Mouse (Mus musculus) frontal cortex, adult (tissue): ENCODE results near the gene Pigyl.

Experiments
- ATAC-seq: cut with Nextera tagmentation; 2 replicates; pipeline ENCODE4 v1.9.2; 2017; ENCODE audit warnings: mild to moderate bottlenecking, moderate library complexity, mixed read lengths; ENCODE audit not compliant: low TSS enrichment

The Pigyl gene

GRCm38 (mm10) chr9:22156497-22157245 lies at the start of gene Pigyl:
Pigyl (plus strand) TSS chr9:22156846.
- ATAC-seq: peak; percentile 98

GRCm38 (mm10) chr9:22108194-22108593 lies 48.5 kb upstream of the Pigyl start:
- no peak for ATAC-seq

GRCm38 (mm10) chr9:22115635-22116034 lies 41.0 kb upstream of the Pigyl start:
- no peak for ATAC-seq

- no peak for ATAC-seq
Measured at GRCm38 (mm10) chr9:22116086-22116485, 40.6 kb upstream of the Pigyl start.

DNA sequence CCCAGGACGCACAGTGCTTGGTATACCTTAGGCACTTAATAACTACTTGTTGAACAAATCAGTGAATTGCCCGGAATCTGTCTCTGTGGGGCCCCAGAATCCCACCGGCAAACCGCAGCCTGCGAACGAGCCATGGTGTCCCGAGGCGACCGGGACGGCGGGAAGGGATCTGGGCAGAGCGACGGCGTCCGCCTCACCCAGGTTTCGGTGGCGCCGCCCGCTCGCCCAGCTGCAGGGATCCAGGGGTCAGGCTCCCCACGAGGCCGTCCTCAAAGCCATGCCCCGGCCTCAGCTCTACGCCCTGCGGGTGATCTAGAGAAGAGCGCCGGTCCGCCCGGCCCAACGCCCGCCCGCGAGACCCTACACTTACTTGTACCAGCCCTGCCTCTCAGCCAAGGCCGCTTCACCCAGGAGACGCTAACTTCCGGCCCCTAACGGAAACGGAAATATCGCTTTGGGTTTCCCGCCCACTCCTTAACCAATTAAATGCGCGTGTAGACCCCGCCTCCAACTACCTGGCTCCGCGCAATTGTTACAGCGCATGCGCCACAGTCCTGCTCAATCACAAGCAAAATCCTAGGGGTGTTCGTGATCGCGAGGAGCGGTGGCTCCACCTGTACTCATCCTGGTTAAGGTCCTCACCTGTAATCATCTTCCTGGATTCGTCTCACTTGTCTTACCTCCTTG lies 39.8 kb upstream of the Pigyl start, which contains the start of gene Elof1:
Elof1 (minus strand) TSS at position 433 of the 687 bp plus-strand sequence.
- ATAC-seq: peak; percentile 90

DNA sequence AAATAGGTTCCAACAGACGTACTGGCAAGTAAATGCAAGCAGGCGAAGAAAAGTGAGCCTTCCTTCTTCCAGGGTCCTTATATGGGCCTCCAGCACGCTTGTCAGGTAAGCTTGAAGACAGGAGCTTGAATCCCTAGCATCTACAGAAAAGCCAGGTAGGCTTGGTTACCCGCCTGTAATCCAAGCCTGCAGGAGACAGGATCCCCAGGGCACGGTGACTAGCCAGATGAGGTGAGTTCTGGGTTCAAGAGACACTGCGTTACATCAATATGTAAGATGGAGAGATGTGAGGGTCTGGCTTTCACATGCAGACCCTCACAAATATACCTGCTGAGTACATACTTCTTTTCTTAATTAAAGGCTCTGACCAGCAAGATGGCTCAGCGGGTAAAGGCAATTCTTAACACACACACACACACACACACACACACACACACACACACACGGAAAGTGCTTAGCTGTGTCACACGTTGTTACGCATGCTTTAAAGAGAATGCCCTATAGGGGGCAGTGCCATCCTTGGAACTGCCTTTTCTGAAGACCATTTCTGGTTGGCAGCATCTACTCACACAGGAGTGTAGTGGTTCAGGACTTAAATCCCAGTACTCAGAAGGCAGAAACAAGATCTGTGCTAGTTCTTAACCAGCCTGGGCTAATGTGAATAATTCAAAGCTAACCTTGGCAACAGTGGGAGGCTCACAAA lies 38.7 kb upstream of the Pigyl start:
- ATAC-seq: no peak

DNA sequence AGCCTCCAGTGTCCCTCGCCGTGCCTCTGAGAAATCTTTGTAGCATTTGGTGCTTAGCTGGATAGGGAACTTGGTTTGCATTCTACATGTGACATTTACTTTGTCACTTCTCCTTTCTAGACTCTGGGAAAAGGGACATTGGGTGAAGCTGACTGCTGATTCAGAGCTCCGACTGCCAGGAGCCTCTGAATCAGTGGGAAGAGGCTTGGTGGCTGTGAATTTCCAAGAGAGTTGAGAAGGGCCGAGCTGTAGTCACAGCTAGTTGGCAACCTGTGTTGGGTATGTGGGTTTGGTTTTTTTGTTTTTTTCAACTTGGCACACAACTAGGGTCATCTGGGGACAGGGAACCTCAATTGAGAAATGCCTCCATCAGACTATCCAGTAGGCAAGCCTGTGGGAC lies 37.1 kb upstream of the Pigyl start:
- peak; percentile 76 for ATAC-seq

GRCm38 (mm10) chr9:22121545-22121944 lies 35.1 kb upstream of the Pigyl start:
- no peak for ATAC-seq

DNA sequence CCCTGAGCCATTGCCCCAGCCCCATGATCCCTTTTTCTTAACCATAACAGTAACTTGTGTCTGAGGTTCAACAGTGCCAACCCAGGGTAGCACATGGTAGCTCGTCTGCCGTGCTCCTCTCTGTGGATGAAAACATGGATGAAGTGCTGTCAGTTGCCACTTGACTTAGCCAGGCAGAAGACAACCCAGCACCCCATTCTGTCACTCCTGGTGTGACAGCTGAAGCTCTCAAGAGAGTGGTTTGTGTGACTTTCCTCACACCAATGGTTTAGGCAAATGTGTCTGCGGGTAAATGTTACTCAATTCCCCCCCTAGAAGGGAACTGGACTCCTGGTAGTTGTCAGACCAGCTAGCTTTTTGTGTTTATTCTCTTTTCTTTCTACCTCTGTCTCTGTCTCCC lies 34.6 kb upstream of the Pigyl start:
- no peak for ATAC-seq

DNA sequence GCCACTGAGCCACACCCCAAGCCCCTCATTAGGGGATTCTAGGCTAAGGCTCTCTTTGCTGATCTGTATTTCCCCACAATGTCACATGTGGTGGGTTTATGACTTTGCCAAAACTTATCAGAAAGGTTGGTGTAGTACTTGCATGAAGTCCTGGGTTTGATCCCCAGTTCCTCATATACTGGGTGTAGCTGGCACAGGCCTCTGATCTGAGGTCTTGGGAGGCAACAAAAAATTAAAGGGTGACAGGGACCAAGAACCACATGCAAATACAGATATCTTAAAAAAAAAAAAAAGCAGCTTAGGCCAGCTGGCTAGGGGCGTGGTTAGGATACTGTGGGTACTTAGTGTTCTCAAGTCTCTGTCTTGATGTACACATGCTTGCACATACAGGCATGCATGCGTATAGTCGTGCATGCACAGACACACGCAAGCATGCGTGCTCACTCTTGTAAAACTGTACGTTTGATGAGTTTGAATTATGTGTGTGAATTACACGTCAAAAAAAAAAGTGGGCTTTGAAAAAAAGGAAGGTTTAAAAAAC lies 33.5 kb upstream of the Pigyl start:
- ATAC-seq: no peak

DNA sequence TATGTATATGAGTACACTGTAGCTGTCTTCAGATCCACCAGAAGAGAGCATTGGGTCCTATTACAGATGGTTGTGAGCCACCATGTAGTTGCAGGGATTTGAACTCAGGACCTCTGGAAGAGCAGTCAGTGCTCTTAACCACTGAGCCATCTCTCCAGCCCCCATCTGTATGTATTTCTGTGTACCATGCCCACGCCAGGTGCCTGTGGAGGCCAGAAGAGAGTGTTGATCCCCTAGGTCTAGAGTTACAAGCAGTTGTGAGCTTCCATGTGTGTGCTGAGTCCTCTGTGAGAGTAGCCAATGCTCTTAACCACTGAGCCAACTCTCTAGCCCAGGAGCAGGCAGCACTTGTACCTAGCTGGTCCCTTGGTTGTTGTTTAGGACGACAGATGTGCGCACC lies 32.5 kb upstream of the Pigyl start:
- ATAC-seq: no peak

DNA sequence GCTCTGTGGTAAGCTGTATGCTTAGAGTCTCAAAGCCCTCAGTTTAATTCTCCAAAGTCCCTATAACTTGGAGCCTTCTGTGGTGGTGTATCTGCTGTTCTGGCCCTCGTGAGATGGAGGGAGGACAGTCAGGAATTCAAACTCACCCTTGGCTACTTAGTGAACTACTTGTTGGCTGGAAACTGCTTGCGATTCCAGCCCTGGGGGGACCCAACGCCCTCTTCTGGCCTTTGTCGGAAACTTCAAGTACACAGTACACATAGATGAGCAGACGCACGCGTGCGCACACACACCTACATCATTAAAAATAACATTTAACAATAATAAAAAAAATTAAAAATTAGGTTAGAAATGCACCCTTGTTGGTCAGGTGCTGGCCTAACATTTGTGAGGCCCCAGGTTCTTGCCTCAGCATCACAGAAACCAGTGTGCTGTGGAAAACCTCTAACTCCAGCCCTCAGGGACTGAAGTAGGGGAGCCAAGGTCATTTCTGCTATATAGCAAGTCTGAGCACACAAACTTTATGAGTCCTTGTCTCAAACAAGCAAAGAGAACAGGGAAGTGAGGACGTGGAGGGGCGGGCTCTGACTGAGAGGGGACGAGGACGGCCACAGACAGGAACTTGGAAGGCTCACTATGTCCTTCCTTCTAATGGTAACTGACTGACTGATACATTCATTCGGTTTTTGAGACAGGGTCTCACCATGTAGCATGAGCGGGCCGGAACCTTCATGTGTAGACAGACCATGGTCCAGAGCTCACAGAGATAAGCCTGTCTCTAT lies 31.2 kb upstream of the Pigyl start:
- no peak for ATAC-seq

- no peak for ATAC-seq
Measured at GRCm38 (mm10) chr9:22131226-22131981, 25.2 kb upstream of the Pigyl start.

- ATAC-seq: no peak
Measured at GRCm38 (mm10) chr9:22132220-22132619, 24.4 kb upstream of the Pigyl start.

DNA sequence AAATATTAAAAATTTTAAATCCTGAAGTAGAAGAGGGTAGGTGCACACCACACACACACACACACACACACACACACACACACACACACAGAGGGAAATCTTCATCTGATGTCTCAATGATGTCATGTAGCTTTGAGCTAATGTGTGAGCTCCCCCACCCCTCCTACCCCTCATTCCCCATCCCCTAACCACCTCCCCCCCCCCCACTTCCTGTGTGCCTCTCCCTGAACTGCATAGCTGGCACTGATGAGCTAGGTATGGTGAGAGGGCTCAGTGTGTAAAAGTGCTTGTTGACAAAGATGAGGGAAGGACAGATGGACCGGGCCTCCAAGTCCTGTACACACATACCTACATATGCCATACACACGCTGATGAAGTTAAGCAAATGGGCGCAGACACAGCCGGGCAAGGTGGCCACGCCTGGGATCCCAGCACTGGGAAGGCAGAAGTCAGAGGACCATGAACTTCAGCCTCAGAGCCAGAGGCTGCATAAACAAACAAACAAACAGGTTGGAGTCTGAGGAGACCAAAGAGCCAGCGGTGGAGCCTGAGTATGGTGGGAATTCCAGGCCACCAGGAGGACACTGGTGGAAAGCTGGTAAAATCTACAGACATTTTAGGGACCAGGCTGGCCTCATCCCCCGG lies 22.3 kb upstream of the Pigyl start:
- ATAC-seq: no peak

DNA sequence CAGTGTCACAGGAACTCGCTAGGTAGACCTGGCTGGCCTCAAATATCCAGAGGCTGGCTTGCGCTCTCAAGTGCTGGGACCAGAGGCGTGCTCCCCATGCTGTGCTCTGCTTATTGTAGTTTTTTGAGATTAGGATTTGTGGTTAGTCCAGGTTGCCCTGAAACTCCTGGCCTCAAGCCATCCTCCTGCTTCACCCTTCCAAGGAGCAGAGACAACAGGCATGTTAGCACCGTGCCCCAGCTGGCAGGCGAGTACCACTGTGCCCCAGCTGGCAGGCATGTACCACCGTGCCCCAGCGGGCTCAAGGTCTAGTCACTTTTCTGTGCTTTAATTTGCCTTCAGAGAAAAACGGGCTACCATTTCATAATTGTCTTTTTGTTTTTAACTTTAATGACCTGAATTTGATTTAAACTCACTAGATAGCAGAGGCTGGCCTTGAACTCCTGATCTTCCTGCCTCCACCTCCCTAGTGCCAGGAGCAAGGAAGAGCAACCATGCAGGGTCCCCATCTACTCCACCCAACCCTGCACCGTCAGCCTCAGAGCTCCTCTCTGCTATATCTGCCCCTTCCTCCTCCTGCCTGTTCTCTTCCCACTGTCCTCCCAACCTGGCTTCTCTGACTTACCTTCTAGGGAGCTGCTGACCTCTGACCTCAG lies 21.5 kb upstream of the Pigyl start:
- no peak for ATAC-seq

DNA sequence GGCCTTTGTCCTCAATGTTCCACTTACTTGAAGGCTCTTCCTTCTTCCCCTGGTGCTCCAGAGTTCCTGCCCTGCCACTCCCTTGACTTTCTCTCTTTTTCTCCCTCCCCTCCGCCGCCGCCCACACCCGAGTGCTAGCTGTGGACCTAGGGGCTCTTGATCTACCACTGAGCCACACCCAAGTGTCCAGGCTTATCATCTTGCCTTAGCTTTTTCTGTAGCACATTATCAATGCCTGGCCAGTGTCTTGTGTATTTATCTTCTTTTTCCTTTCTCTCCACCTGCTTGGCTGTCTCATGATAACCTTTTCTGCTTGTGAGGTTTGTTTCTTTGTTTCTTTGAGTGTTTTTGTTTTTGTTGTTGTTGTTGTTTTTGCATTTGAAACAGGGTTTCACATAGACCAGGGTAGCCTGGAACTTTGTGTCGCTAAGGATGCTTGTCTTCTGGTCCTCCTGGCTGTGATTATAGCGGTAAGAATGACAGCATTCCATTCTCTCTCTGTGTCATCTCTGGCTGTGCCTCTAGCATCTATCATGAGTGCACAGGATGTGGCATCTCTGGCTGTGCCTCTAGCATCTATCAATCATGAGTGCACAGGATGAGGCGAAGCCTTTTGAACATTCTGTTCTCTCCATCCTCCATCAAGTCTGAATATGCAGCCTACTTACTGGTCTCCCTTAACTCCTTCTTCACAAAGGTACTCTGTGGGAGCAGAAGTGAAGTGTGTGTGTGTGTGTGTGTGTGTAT lies 20.8 kb upstream of the Pigyl start, which contains the start of gene Acp5:
Acp5 (minus strand) TSS at position 68 of the 747 bp plus-strand sequence.
- no peak for ATAC-seq

- ATAC-seq: no peak
Measured at GRCm38 (mm10) chr9:22136765-22137547, 19.7 kb upstream of the Pigyl start.
